Mouse (Mus musculus) forebrain, embryonic 12.5 days (tissue): ENCODE measurements at regions not wholly inside any gene's neighbourhood (a gene's known extent, or its start where the extent isn't known, plus 50 kb on each side); places are given as distances from the start of the nearest gene placed in this dataset.
"Not testable (repeated sequence)": the region's sequence is repeated elsewhere in the genome, so short reads cannot be mapped to it uniquely, and the experiment has no call there.

Experiments used
- ATAC-seq: fragments of 200-750 bp; cut with Nextera tagmentation; 2 replicates; pipeline ENCODE4 v1.8.0; 2017; ENCODE audit warnings: moderate TSS enrichment; ENCODE audit not compliant: low FRiP score
- H3K27ac ChIP-seq: fragments of 300-500 bp; sonication (generic); 2 replicates; pipeline ENCODE4 v1.5.1; 2016; ENCODE audit warnings: mild to moderate bottlenecking
- H3K27me3 ChIP-seq: fragments of 300-500 bp; sonication (generic); 2 replicates; pipeline ENCODE4 v1.6.1; 2016; ENCODE audit warnings: mild to moderate bottlenecking
- H3K36me3 ChIP-seq: fragments of 300-500 bp; sonication (generic); replicated peaks from 2 replicates; pipeline ENCODE4 v1.6.1; 2016; ENCODE audit warnings: mild to moderate bottlenecking
- H3K4me1 ChIP-seq: fragments of 300-500 bp; sonication (generic); 2 replicates; pipeline ENCODE4 v1.6.1; 2016
- H3K4me2 ChIP-seq: fragments of 300-500 bp; sonication (generic); 2 replicates; pipeline ENCODE4 v1.6.1; 2016; ENCODE audit warnings: mild to moderate bottlenecking, moderate library complexity
- H3K4me3 ChIP-seq: fragments of 300-500 bp; sonication (generic); replicated peaks from 2 replicates; pipeline ENCODE4 v1.5.1; 2016; ENCODE audit warnings: mild to moderate bottlenecking
- H3K9ac ChIP-seq: fragments of 300-500 bp; sonication (generic); 2 replicates; pipeline ENCODE4 v1.6.1; 2016; ENCODE audit warnings: mild to moderate bottlenecking
- H3K9me3 ChIP-seq: fragments of 300-500 bp; sonication (generic); 2 replicates; pipeline ENCODE4 v1.6.1; 2016
- WGBS: fragments of 180-500 bp; shearing (Covaris S2); methylation state at CpG from one replicate; pipeline ENCODE4 v1.1.7; 2016; 5-methylcytosine and 5-hydroxymethylcytosine counted together

- no peak overlapping the region for H3K27ac ChIP-seq
- H3K4me2 ChIP-seq, result no peak overlapping the region
- no peaks in the 10 kb centered on the region for H3K27me3 ChIP-seq
- 97% methylated on average over 2 of the region's 2 CpGs for WGBS
- no peaks in the 10 kb centered on the region for H3K36me3 ChIP-seq
- no peaks in the 10 kb centered on the region for H3K9me3 ChIP-seq
- H3K4me3 ChIP-seq, result no peak overlapping the region
- no peaks in the 10 kb centered on the region for H3K4me1 ChIP-seq
- no peak overlapping the region for H3K9ac ChIP-seq
- ATAC-seq, result no peak
Observed at GRCm38 (mm10) chr17:82674593-82674992, 540.5 kb upstream of the Pkdcc start.

GRCm38 (mm10) chr17:82666557-82666956 is 548.5 kb upstream of the Pkdcc start:
- 68% methylated on average over 1 of the region's 1 CpGs for WGBS
- H3K4me2 ChIP-seq, H3K36me3 ChIP-seq, H3K9ac ChIP-seq, H3K27me3 ChIP-seq, H3K4me1 ChIP-seq, H3K4me3 ChIP-seq, ATAC-seq, H3K9me3 ChIP-seq, H3K27ac ChIP-seq: not testable (repeated sequence)

GRCm38 (mm10) chr17:82664352-82664751 is 550.7 kb upstream of the Pkdcc start:
- no peaks in the 10 kb centered on the region for H3K9me3 ChIP-seq
- no peak overlapping the region for H3K4me2 ChIP-seq
- no peak overlapping the region for H3K9ac ChIP-seq
- H3K36me3 ChIP-seq, result no peaks in the 10 kb centered on the region
- no peaks in the 10 kb centered on the region for H3K4me1 ChIP-seq
- no peak overlapping the region for H3K4me3 ChIP-seq
- H3K27me3 ChIP-seq, result no peaks in the 10 kb centered on the region
- ATAC-seq, result no peak
- 93% methylated on average over 6 of the region's 6 CpGs for WGBS
- no peak overlapping the region for H3K27ac ChIP-seq

- WGBS, result 94% methylated on average over 1 of the region's 1 CpGs
- no peaks in the 10 kb centered on the region for H3K27me3 ChIP-seq
- H3K4me1 ChIP-seq, result no peaks in the 10 kb centered on the region
- ATAC-seq, result no peak
- no peaks in the 10 kb centered on the region for H3K9me3 ChIP-seq
- no peak overlapping the region for H3K9ac ChIP-seq
- no peak overlapping the region for H3K27ac ChIP-seq
- H3K4me3 ChIP-seq, result no peak overlapping the region
- H3K4me2 ChIP-seq, result no peak overlapping the region
- H3K36me3 ChIP-seq, result no peaks in the 10 kb centered on the region
Observed at GRCm38 (mm10) chr17:82636459-82637189, 578.5 kb upstream of the Pkdcc start.

GRCm38 (mm10) chr17:82635849-82636248 is 579.2 kb upstream of the Pkdcc start:
- Histone ChIP-seq H3K27me3 (no peaks in the 10 kb centered on the region), H3K36me3 (no peaks in the 10 kb centered on the region), H3K9ac (no peak overlapping the region), H3K4me1 (no peaks in the 10 kb centered on the region), H3K9me3 (no peaks in the 10 kb centered on the region), H3K4me2 (no peak overlapping the region), H3K4me3 (no peak overlapping the region), H3K27ac (no peak overlapping the region)
- 74% methylated on average over 4 of the region's 4 CpGs for WGBS
- ATAC-seq, result no peak

- Histone ChIP-seq H3K9me3 (no peaks in the 10 kb centered on the region), H3K9ac (no peak overlapping the region), H3K36me3 (no peaks in the 10 kb centered on the region), H3K4me2 (no peak overlapping the region), H3K27me3 (no peaks in the 10 kb centered on the region), H3K4me3 (no peak overlapping the region), H3K27ac (no peak overlapping the region), H3K4me1 (no peaks in the 10 kb centered on the region)
- ATAC-seq, result no peak
- WGBS, result 84% methylated on average over 3 of the region's 3 CpGs
Observed at GRCm38 (mm10) chr17:82606642-82607175, 608.4 kb upstream of the Pkdcc start.

- Histone ChIP-seq H3K27ac (no peak overlapping the region), H3K4me1 (no peaks in the 10 kb centered on the region), H3K4me3 (no peak overlapping the region), H3K27me3 (no peaks in the 10 kb centered on the region), H3K9me3 (no peaks in the 10 kb centered on the region), H3K4me2 (no peak overlapping the region), H3K36me3 (no peaks in the 10 kb centered on the region), H3K9ac (no peak overlapping the region)
- ATAC-seq, result no peak
- WGBS, result 72% methylated on average over 2 of the region's 2 CpGs
Observed at GRCm38 (mm10) chr17:82583801-82584200, 631.3 kb upstream of the Pkdcc start.

GRCm38 (mm10) chr17:82533521-82533920 is 681.6 kb upstream of the Pkdcc start:
- H3K27me3 ChIP-seq, result no peaks in the 10 kb centered on the region
- H3K36me3 ChIP-seq, result no peaks in the 10 kb centered on the region
- no peaks in the 10 kb centered on the region for H3K4me1 ChIP-seq
- no peak overlapping the region for H3K4me2 ChIP-seq
- no peak for ATAC-seq
- H3K9me3 ChIP-seq, result no peaks in the 10 kb centered on the region
- 80% methylated on average over 5 of the region's 5 CpGs for WGBS
- H3K4me3 ChIP-seq, result no peak overlapping the region
- H3K27ac ChIP-seq, result no peak overlapping the region
- no peak overlapping the region for H3K9ac ChIP-seq

GRCm38 (mm10) chr17:82518129-82518528 is 697.0 kb upstream of the Pkdcc start:
- H3K9ac ChIP-seq, result no peak overlapping the region
- no peak for ATAC-seq
- H3K27me3 ChIP-seq, result no peaks in the 10 kb centered on the region
- H3K27ac ChIP-seq, result no peak overlapping the region
- no peak overlapping the region for H3K4me2 ChIP-seq
- H3K9me3 ChIP-seq, result no peaks in the 10 kb centered on the region
- no peak overlapping the region for H3K4me3 ChIP-seq
- H3K4me1 ChIP-seq, result no peaks in the 10 kb centered on the region
- H3K36me3 ChIP-seq, result no peaks in the 10 kb centered on the region

GRCm38 (mm10) chr17:82516850-82517249 is 698.2 kb upstream of the Pkdcc start:
- ATAC-seq, result no peak
- H3K9me3 ChIP-seq, result no peaks in the 10 kb centered on the region
- H3K27me3 ChIP-seq, result no peaks in the 10 kb centered on the region
- H3K27ac ChIP-seq, result no peak overlapping the region
- H3K36me3 ChIP-seq, result no peaks in the 10 kb centered on the region
- H3K4me2 ChIP-seq, result no peak overlapping the region
- no peak overlapping the region for H3K4me3 ChIP-seq
- H3K4me1 ChIP-seq, result no peaks in the 10 kb centered on the region
- H3K9ac ChIP-seq, result no peak overlapping the region
- 74% methylated on average over 3 of the region's 3 CpGs for WGBS

- ATAC-seq, result no peak
- H3K4me1 ChIP-seq, result no peaks in the 10 kb centered on the region
- H3K9ac ChIP-seq, result no peak overlapping the region
- no peaks in the 10 kb centered on the region for H3K36me3 ChIP-seq
- WGBS, result 88% methylated on average over 2 of the region's 2 CpGs
- H3K27ac ChIP-seq, result no peak overlapping the region
- no peak overlapping the region for H3K4me2 ChIP-seq
- H3K9me3 ChIP-seq, result no peaks in the 10 kb centered on the region
- no peak overlapping the region for H3K4me3 ChIP-seq
- H3K27me3 ChIP-seq, result no peaks in the 10 kb centered on the region
Observed at GRCm38 (mm10) chr17:82513816-82514215, 701.3 kb upstream of the Pkdcc start.

GRCm38 (mm10) chr17:82504291-82504690 is 710.8 kb upstream of the Pkdcc start:
- no peak overlapping the region for H3K4me3 ChIP-seq
- H3K9me3 ChIP-seq, result no peaks in the 10 kb centered on the region
- 72% methylated on average over 3 of the region's 3 CpGs for WGBS
- no peak for ATAC-seq
- H3K4me1 ChIP-seq, result no peaks in the 10 kb centered on the region
- H3K27me3 ChIP-seq, result no peaks in the 10 kb centered on the region
- H3K36me3 ChIP-seq, result no peaks in the 10 kb centered on the region
- H3K4me2 ChIP-seq, result no peak overlapping the region
- H3K9ac ChIP-seq, result no peak overlapping the region
- no peak overlapping the region for H3K27ac ChIP-seq

GRCm38 (mm10) chr17:82485544-82485943 is 729.5 kb upstream of the Pkdcc start:
- Histone ChIP-seq H3K4me2 (no peak overlapping the region), H3K4me1 (no peaks in the 10 kb centered on the region), H3K27me3 (no peaks in the 10 kb centered on the region), H3K27ac (no peak overlapping the region), H3K36me3 (no peaks in the 10 kb centered on the region), H3K9ac (no peak overlapping the region), H3K4me3 (no peak overlapping the region), H3K9me3 (no peaks in the 10 kb centered on the region)
- 90% methylated on average over 3 of the region's 3 CpGs for WGBS
- no peak for ATAC-seq
